Mouse (Mus musculus): ENCODE results near the gene Slc10a7. TPM values are rescaled to one million over a fixed set of nuclear protein-coding genes. Genes with fewer than 3 reads are reported as not detected.

Gene Slc10a7
- total RNA-seq, 2 experiments from 2014 or later: 6.5 to 7.3 TPM

GRCm38 (mm10) chr8:78633012-78633411 is 123.9 kb downstream of the Slc10a7 start:
- no peak overlapping the region for H3K4me3 ChIP-seq
- TF ChIP-seq CTCF (IDR thresholded peaks at IDR 0.05): no peak
- no peak for DNase-seq (ENCODE audit: extremely low spot score in 1 of 2, low spot score in 2 of 2)
- H3K27ac ChIP-seq: no peak overlapping the region
- intact Hi-C loops (cut with DNase I): no loop called here

- intact Hi-C loops (cut with DNase I): no loop called here
- TF ChIP-seq CTCF (IDR thresholded peaks at IDR 0.05): no peak
- no peak for DNase-seq (ENCODE audit: extremely low spot score in 1 of 2, low spot score in 2 of 2)
- Histone ChIP-seq H3K27ac (no peak overlapping the region), H3K4me3 (no peak overlapping the region)
Measured at GRCm38 (mm10) chr8:78634018-78634417, 124.9 kb downstream of the Slc10a7 start.

GRCm38 (mm10) chr8:78634523-78635240 is 125.5 kb downstream of the Slc10a7 start:
- no peak for TF ChIP-seq CTCF (IDR thresholded peaks at IDR 0.05)

GRCm38 (mm10) chr8:78635241-78635771 is 126.2 kb downstream of the Slc10a7 start:
- intact Hi-C loops (cut with DNase I): no loop called here
- DNase-seq (ENCODE audit: extremely low spot score in 1 of 2, low spot score in 2 of 2): no peak
- no peak overlapping the region for H3K27ac ChIP-seq

More at GRCm38 (mm10) chr8:78634523-78635240, 125.5 kb downstream of the Slc10a7 start:
- no peak overlapping the region for H3K4me3 ChIP-seq
- DNase-seq (ENCODE audit: extremely low spot score in 1 of 2, low spot score in 2 of 2): no peak
- intact Hi-C loops (cut with DNase I): no loop called here
- no peak overlapping the region for H3K27ac ChIP-seq

GRCm38 (mm10) chr8:78641919-78642318 is 132.8 kb downstream of the Slc10a7 start:
- no peak for TF ChIP-seq CTCF (IDR thresholded peaks at IDR 0.05)
- intact Hi-C loops (cut with DNase I): loop anchor here (2.0 kb wide), 1 partner anchor 133 kb away; the partner anchor contains the start of genes Rbmxl1 and Slc10a7
- DNase-seq (ENCODE audit: extremely low spot score in 1 of 2, low spot score in 2 of 2): no peak
- H3K27ac ChIP-seq: no peak overlapping the region
- no peak overlapping the region for H3K4me3 ChIP-seq

More at GRCm38 (mm10) chr8:78635241-78635771, 126.2 kb downstream of the Slc10a7 start:
- no peak overlapping the region for H3K4me3 ChIP-seq
- TF ChIP-seq CTCF (IDR thresholded peaks at IDR 0.05): no peak

- no peak for DNase-seq (ENCODE audit: extremely low spot score in 1 of 2, low spot score in 2 of 2)
- intact Hi-C loops (cut with DNase I): loop anchor here (2.0 kb wide), 1 partner anchor 134 kb away; the partner anchor contains the start of genes Rbmxl1 and Slc10a7
Measured at GRCm38 (mm10) chr8:78642376-78642775, 133.2 kb downstream of the Slc10a7 start.

GRCm38 (mm10) chr8:78647000-78647656 is 138.0 kb downstream of the Slc10a7 start:
- peak in 1 of 2 experiments; percentile 15 for DNase-seq (ENCODE audit: extremely low spot score in 1 of 2, low spot score in 2 of 2)
- TF ChIP-seq CTCF (IDR thresholded peaks at IDR 0.05): no peak
- intact Hi-C loops (cut with DNase I): loop anchor here (5.0 kb wide), 1 partner anchor 205 kb away; no protein-coding TSS in a partner anchor
- Histone ChIP-seq H3K4me3 (no peak overlapping the region), H3K27ac (no peak overlapping the region)

More at GRCm38 (mm10) chr8:78642376-78642775, 133.2 kb downstream of the Slc10a7 start:
- Histone ChIP-seq H3K4me3 (no peak overlapping the region), H3K27ac (no peak overlapping the region)
- no peak for TF ChIP-seq CTCF (IDR thresholded peaks at IDR 0.05)

- Histone ChIP-seq H3K27ac (no peak overlapping the region), H3K4me3 (no peak overlapping the region)
- intact Hi-C loops (cut with DNase I): loop anchor here (5.0 kb wide), 1 partner anchor 206 kb away; no protein-coding TSS in a partner anchor
- DNase-seq (ENCODE audit: extremely low spot score in 1 of 2, low spot score in 2 of 2): no peak
- TF ChIP-seq CTCF (IDR thresholded peaks at IDR 0.05): no peak
Measured at GRCm38 (mm10) chr8:78647846-78648245, 138.7 kb downstream of the Slc10a7 start.

GRCm38 (mm10) chr8:78648918-78649317 is 139.8 kb downstream of the Slc10a7 start:
- H3K4me3 ChIP-seq: no peak overlapping the region
- TF ChIP-seq CTCF (IDR thresholded peaks at IDR 0.05): peak; percentile 84
- intact Hi-C loops (cut with DNase I): loop anchor here (1.0 to 5.0 kb wide), 3 partner anchors 207 to 586 kb away; no protein-coding TSS in a partner anchor
- DNase-seq (ENCODE audit: extremely low spot score in 1 of 2, low spot score in 2 of 2): peak; percentile 66 to 70
- no peak overlapping the region for H3K27ac ChIP-seq

GRCm38 (mm10) chr8:78651670-78652069 is 142.5 kb downstream of the Slc10a7 start:
- Histone ChIP-seq H3K4me3 (no peak overlapping the region), H3K27ac (no peak overlapping the region)
- peak; percentile 38 for TF ChIP-seq CTCF (IDR thresholded peaks at IDR 0.05)
- intact Hi-C loops (cut with DNase I): loop anchor here (5.0 kb wide), 1 partner anchor 91 kb away; no protein-coding TSS in a partner anchor
- DNase-seq (ENCODE audit: extremely low spot score in 1 of 2, low spot score in 2 of 2): no peak

- no peak for DNase-seq (ENCODE audit: extremely low spot score in 1 of 2, low spot score in 2 of 2)
- no peak for TF ChIP-seq CTCF (IDR thresholded peaks at IDR 0.05)
- H3K4me3 ChIP-seq: no peak overlapping the region
- no peak overlapping the region for H3K27ac ChIP-seq
- intact Hi-C loops (cut with DNase I): no loop called here
Measured at GRCm38 (mm10) chr8:78655351-78656045, 146.4 kb downstream of the Slc10a7 start.
